9 mouse cellular contexts compared by ENCODE assay signal in genomic region chr15:94661398-94661797, GRCm38 (mm10). TPM values are rescaled to one million over a fixed set of nuclear protein-coding genes. Genes with fewer than 3 reads are reported as not detected.
A peak's percentile ranks its signal among the peaks of the same experiment; 100 is the strongest.
DNase-seq lines count a peak whose midpoint lies in the region; ATAC-seq and TF ChIP-seq lines count a peak whose summit lies in the region.
"Had no signal": no experiment of that assay in that cellular context is flagged by ENCODE, and none has a peak within 500 bp of the region (broad histone marks: within the 10 kb centered on the region; RNA-seq: fewer than 3 reads in every experiment).

No protein-coding gene starts in this region.

- no peaks in the 10 kb centered on the region for H3K4me1 ChIP-seq in heart, postnatal 0 days (ENCODE audit: control insufficient read depth, insufficient read depth)
- H3K4me1 ChIP-seq in heart, embryonic 12.5 days (replicated peaks) = peaks cover 3% of the 10 kb centered on the region; the same call in 1 of the 2 replicates

- DNase-seq in heart, postnatal 0 days (ENCODE audit: low spot score) = peak; percentile 47
- peak; percentile 58 for DNase-seq in A20 (ENCODE audit: low read depth, low spot score)
- peak; percentile 56 for DNase-seq in MEL-GATA-1-ER (ENCODE audit: extremely low read depth, low read depth)
- peak; percentile 25 for DNase-seq in heart, postnatal 4 days
- DNase-seq in splenic B cell, adult 2 months (ENCODE audit: low read depth, low spot score) = peak; percentile 20
- DNase-seq in spleen, postnatal 14 days (ENCODE audit: low spot score in 2 of 2) = no peak
- DNase-seq in testis, postnatal 10 days (ENCODE audit: low spot score) = no peak

- 16% methylated on average over 9 of the region's 9 CpGs for WGBS in heart, postnatal 0 days
- WGBS in heart, embryonic 12.5 days = 24% methylated on average over 9 of the region's 9 CpGs

- H3K4me3 ChIP-seq in heart, postnatal 0 days (ENCODE audit: low read depth, low read length) = 0 out of 2 replicates have a peak overlapping the region, but pooled peaks have one; percentile 16
- no peak overlapping the region for H3K4me3 ChIP-seq in heart, embryonic 12.5 days
- H3K4me3 ChIP-seq: midbrain, embryonic 12.5 days had no signal

- H3K9me3 ChIP-seq in heart, postnatal 0 days (replicated peaks; ENCODE audit: control insufficient read depth, low read length) = no peaks in the 10 kb centered on the region
- H3K9me3 ChIP-seq in heart, embryonic 12.5 days (replicated peaks) = no peaks in the 10 kb centered on the region
- H3K9me3 ChIP-seq: midbrain, embryonic 12.5 days had no signal

- TF ChIP-seq EP300 in heart, postnatal 0 days (IDR thresholded peaks at IDR 0.05; ENCODE audit: low read depth) = no peak

- no peaks in the 10 kb centered on the region for H3K36me3 ChIP-seq in heart, postnatal 0 days (replicated peaks; ENCODE audit: control insufficient read depth, insufficient read depth, low read length)
- no peaks in the 10 kb centered on the region for H3K36me3 ChIP-seq in heart, embryonic 12.5 days
- no peaks in the 10 kb centered on the region for H3K36me3 ChIP-seq in splenic B cell, adult 2 months (ENCODE audit: control insufficient read depth, insufficient read depth, low read length, poor library complexity, severe bottlenecking)
- H3K36me3 ChIP-seq: midbrain, embryonic 12.5 days had no signal

- no peaks in the 10 kb centered on the region for H3K27me3 ChIP-seq in heart, postnatal 0 days (ENCODE audit: control insufficient read depth, insufficient read depth, low read length)
- 0 out of 2 replicates have a peak, but pooled peaks cover 3% of the 10 kb centered on the region for H3K27me3 ChIP-seq in heart, embryonic 12.5 days (replicated peaks)
- H3K27me3 ChIP-seq in splenic B cell, adult 2 months (ENCODE audit: control insufficient read depth, insufficient read depth, low read length, poor library complexity, severe bottlenecking) = no peaks in the 10 kb centered on the region
- H3K27me3 ChIP-seq: midbrain, embryonic 12.5 days had no signal

- ATAC-seq in heart, postnatal 0 days (ENCODE audit: insufficient read depth, low read depth) = no peak
- no peak for ATAC-seq in heart, embryonic 12.5 days (ENCODE audit: insufficient number of reproducible peaks, low FRiP score)

- H3K9ac ChIP-seq in heart, postnatal 0 days (replicated peaks; ENCODE audit: low read depth, low read length) = no peak overlapping the region
- no peak overlapping the region for H3K9ac ChIP-seq in heart, embryonic 12.5 days
- H3K9ac ChIP-seq: midbrain, embryonic 12.5 days had no signal

- H3K27ac ChIP-seq in heart, postnatal 0 days (ENCODE audit: low read depth) = no peak overlapping the region
- H3K27ac ChIP-seq in heart, embryonic 12.5 days (ENCODE audit: poor library complexity, severe bottlenecking) = no peak overlapping the region
- H3K27ac ChIP-seq: midbrain, embryonic 12.5 days had no signal

- TF ChIP-seq CTCF in heart, postnatal 0 days (IDR thresholded peaks at IDR 0.05; ENCODE audit: low read depth) = peak; percentile 70

- H3K4me2 ChIP-seq in heart, postnatal 0 days (ENCODE audit: low read depth, low read length) = peak overlapping the region; percentile 32; the same call in 1 of the 2 replicates
- H3K4me2 ChIP-seq in heart, embryonic 12.5 days = no peak overlapping the region
- H3K4me2 ChIP-seq: midbrain, embryonic 12.5 days had no signal

RNA-seq across cellular contexts. Expression of gene Tmem117, which starts 32.4 kb away (rescaled TPM):
- total RNA-seq in heart, postnatal 0 days (2014; rRNA removed; ENCODE audit: low replicate concordance) = 2.5 and 3.6 TPM in 2 replicates
- 2.5 and 3.5 TPM in 2 replicates for polyA plus RNA-seq in heart, postnatal 0 days (2015; fragmentation: Nextera tagmentation; extraction: Ambion mirVana)
- polyA plus RNA-seq in heart, embryonic 12.5 days (2016; fragmentation: Nextera tagmentation; extraction: Ambion mirVana) = 1.1 and 1.7 TPM in 2 replicates
- total RNA-seq in heart, postnatal 4 days (2021) = 1 to 10 TPM; 8.1 to 9.2 TPM

Comparison
In these comparisons a context has a peak if more than half of its experiments do, and no peak if none do; other contexts are left out.
1. DNase-seq: peak in heart, postnatal 0 days (single experiment), A20 (single experiment), MEL-GATA-1-ER (single experiment), heart, postnatal 4 days (single experiment) and splenic B cell, adult 2 months (single experiment); none in spleen, postnatal 14 days (0 of 2) and testis, postnatal 10 days (single experiment).